Mouse (Mus musculus) bone marrow, adult 2 months (tissue): Measurements from ENCODE around the gene Kif1b.

ENCODE experiments used
- CTCF ChIP-seq: fragments of 200-500 bp; IDR thresholded peaks from 2 replicates; pipeline ENCODE4 v1.5.1; 2011; ENCODE audit warnings: low read length, control low read depth; ENCODE audit not compliant: control insufficient read depth, insufficient read depth
- POLR2A ChIP-seq: fragments of 200-500 bp; IDR thresholded peaks from 2 replicates; pipeline ENCODE4 v1.6.1; 2011; ENCODE audit warnings: low read depth, mild to moderate bottlenecking, control low read depth, low read length, borderline replicate concordance; ENCODE audit not compliant: control insufficient read depth

GRCm38 (mm10) chr4:149155711-149156110 lies 151.8 kb downstream of the Kif1b start:
- no peak for TF ChIP-seq CTCF
- no peak for TF ChIP-seq POLR2A
